Mouse (Mus musculus) stomach, embryonic 14.5 days (tissue): ENCODE measurements at regions not wholly inside any gene's neighbourhood (a gene's known extent, or its start where the extent isn't known, plus 50 kb on each side); places are given as distances from the start of the nearest gene placed in this dataset.

ENCODE experiments used
- ATAC-seq: fragments of 200-750 bp; cut with Nextera tagmentation; 2 replicates; pipeline ENCODE4 v1.8.0; 2017; ENCODE audit warnings: low read depth, moderate TSS enrichment; ENCODE audit not compliant: insufficient number of reproducible peaks, insufficient read depth, low FRiP score
- H3K27ac ChIP-seq: fragments of 300-500 bp; sonication (generic); 2 replicates; pipeline ENCODE4 v1.5.1; 2014; ENCODE audit warnings: mild to moderate bottlenecking, low read length, moderate library complexity, mixed read lengths
- H3K27me3 ChIP-seq: fragments of 300-500 bp; sonication (generic); 2 replicates; pipeline ENCODE4 v1.6.1; 2014; ENCODE audit warnings: low read length, control low read depth, mixed read lengths; ENCODE audit not compliant: control insufficient read depth, insufficient read depth
- H3K36me3 ChIP-seq: fragments of 300-500 bp; sonication (generic); 2 replicates; pipeline ENCODE4 v1.6.1; 2014; ENCODE audit warnings: mild to moderate bottlenecking, control low read depth, low read length, moderate library complexity, mixed read lengths; ENCODE audit not compliant: control insufficient read depth, insufficient read depth
- H3K4me1 ChIP-seq: fragments of 300-500 bp; sonication (generic); 2 replicates; pipeline ENCODE4 v1.6.1; 2014; ENCODE audit warnings: low read length, control low read depth, mixed read lengths; ENCODE audit not compliant: control insufficient read depth, insufficient read depth
- H3K4me2 ChIP-seq: fragments of 300-500 bp; sonication (generic); replicated peaks from 2 replicates; pipeline ENCODE4 v1.6.1; 2014; ENCODE audit warnings: low read depth, low read length, control low read depth
- H3K4me3 ChIP-seq: fragments of 300-500 bp; sonication (generic); 2 replicates; pipeline ENCODE4 v1.5.1; 2014; ENCODE audit warnings: low read depth, low read length, control low read depth
- H3K9ac ChIP-seq: fragments of 300-500 bp; sonication (generic); replicated peaks from 2 replicates; pipeline ENCODE4 v1.6.1; 2014; ENCODE audit warnings: low read depth, mild to moderate bottlenecking, control low read depth, low read length, moderate library complexity, mixed read lengths
- H3K9me3 ChIP-seq: fragments of 300-500 bp; sonication (generic); 2 replicates; pipeline ENCODE4 v1.6.1; 2016; ENCODE audit warnings: low read depth, low read length, control low read depth; ENCODE audit not compliant: control insufficient read depth
- WGBS: fragments of 180-500 bp; shearing (Covaris S2); extraction: QIAGEN DNeasy Blood & Tissue Kit; methylation state at CpG from one replicate; pipeline ENCODE4 v1.1.7; 2014; 5-methylcytosine and 5-hydroxymethylcytosine counted together

- Histone ChIP-seq H3K9me3 (no peaks in the 10 kb centered on the region), H3K4me1 (peaks cover 36% of the 10 kb centered on the region), H3K36me3 (no peaks in the 10 kb centered on the region), H3K4me3 (no peak overlapping the region), H3K27me3 (no peaks in the 10 kb centered on the region), H3K9ac (no peak overlapping the region), H3K4me2 (no peak overlapping the region), H3K27ac (peak overlapping the region; percentile 89)
- WGBS, result 30% methylated on average over 3 of the region's 3 CpGs
- no peak for ATAC-seq
These were observed 104.0 kb upstream of the Pmepa1 start for GRCm38 (mm10) chr2:173380341-173380761.

GRCm38 (mm10) chr2:173382176-173382813 lies 106.0 kb upstream of the Pmepa1 start:
- WGBS, result 14% methylated on average over 7 of the region's 7 CpGs
- peak; percentile 50; the same call in 1 of the 2 replicates for ATAC-seq
- Histone ChIP-seq H3K36me3 (no peaks in the 10 kb centered on the region), H3K9me3 (no peaks in the 10 kb centered on the region), H3K4me3 (no peak overlapping the region), H3K27ac (peak overlapping the region; percentile 56; the same call in 1 of the 2 replicates), H3K9ac (no peak overlapping the region), H3K4me2 (no peak overlapping the region), H3K4me1 (peaks cover 33% of the 10 kb centered on the region), H3K27me3 (no peaks in the 10 kb centered on the region)

GRCm38 (mm10) chr2:173384935-173385586 lies 108.7 kb upstream of the Pmepa1 start:
- Histone ChIP-seq H3K36me3 (no peaks in the 10 kb centered on the region), H3K27me3 (no peaks in the 10 kb centered on the region), H3K4me2 (no peak overlapping the region), H3K4me3 (no peak overlapping the region), H3K4me1 (peaks cover 16% of the 10 kb centered on the region), H3K9me3 (no peaks in the 10 kb centered on the region), H3K27ac (no peak overlapping the region), H3K9ac (no peak overlapping the region)
- 78% methylated on average over 8 of the region's 8 CpGs for WGBS
- ATAC-seq, result no peak

- H3K4me3 ChIP-seq, result no peak overlapping the region
- H3K36me3 ChIP-seq, result no peaks in the 10 kb centered on the region
- no peak for ATAC-seq
- H3K9me3 ChIP-seq, result no peaks in the 10 kb centered on the region; the same call in 1 of the 2 replicates
- H3K4me2 ChIP-seq, result no peak overlapping the region
- WGBS, result 43% methylated on average over 9 of the region's 9 CpGs
- H3K9ac ChIP-seq, result no peak overlapping the region
- no peaks in the 10 kb centered on the region for H3K27me3 ChIP-seq
- peaks cover 15% of the 10 kb centered on the region for H3K4me1 ChIP-seq
- no peak overlapping the region for H3K27ac ChIP-seq
These were observed 109.4 kb upstream of the Pmepa1 start for GRCm38 (mm10) chr2:173385722-173386141.

GRCm38 (mm10) chr2:173388140-173388539 lies 111.8 kb upstream of the Pmepa1 start:
- H3K4me3 ChIP-seq, result no peak overlapping the region
- H3K4me2 ChIP-seq, result no peak overlapping the region
- H3K4me1 ChIP-seq, result peaks cover 3% of the 10 kb centered on the region; the same call in 1 of the 2 replicates
- no peak overlapping the region for H3K9ac ChIP-seq
- no peaks in the 10 kb centered on the region for H3K36me3 ChIP-seq
- peaks cover 5% of the 10 kb centered on the region; the same call in 1 of the 2 replicates for H3K9me3 ChIP-seq
- H3K27me3 ChIP-seq, result no peaks in the 10 kb centered on the region
- 77% methylated on average over 4 of the region's 4 CpGs for WGBS
- no peak overlapping the region for H3K27ac ChIP-seq
- no peak for ATAC-seq

- Histone ChIP-seq H3K4me1 (peaks cover 5% of the 10 kb centered on the region), H3K27ac (no peak overlapping the region), H3K36me3 (no peaks in the 10 kb centered on the region), H3K9me3 (peaks cover 5% of the 10 kb centered on the region; the same call in 1 of the 2 replicates), H3K4me2 (no peak overlapping the region), H3K27me3 (no peaks in the 10 kb centered on the region), H3K9ac (no peak overlapping the region), H3K4me3 (no peak overlapping the region)
- 71% methylated on average over 14 of the region's 14 CpGs for WGBS
- ATAC-seq, result no peak
These were observed 116.4 kb upstream of the Pmepa1 start for GRCm38 (mm10) chr2:173392557-173393323.

GRCm38 (mm10) chr2:173393324-173393592 lies 116.9 kb upstream of the Pmepa1 start:
- no peaks in the 10 kb centered on the region for H3K36me3 ChIP-seq
- WGBS, result 45% methylated on average over 2 of the region's 2 CpGs
- no peaks in the 10 kb centered on the region for H3K27me3 ChIP-seq
- no peak for ATAC-seq
- no peak overlapping the region for H3K9ac ChIP-seq
- H3K27ac ChIP-seq, result no peak overlapping the region
- no peak overlapping the region for H3K4me3 ChIP-seq
- peaks cover 5% of the 10 kb centered on the region for H3K4me1 ChIP-seq
- H3K9me3 ChIP-seq, result peaks cover 5% of the 10 kb centered on the region; the same call in 1 of the 2 replicates
- H3K4me2 ChIP-seq, result no peak overlapping the region

GRCm38 (mm10) chr2:173395526-173395925 lies 119.2 kb upstream of the Pmepa1 start:
- Histone ChIP-seq H3K9ac (no peak overlapping the region), H3K9me3 (peaks cover 5% of the 10 kb centered on the region; the same call in 1 of the 2 replicates), H3K4me2 (no peak overlapping the region), H3K27ac (peak overlapping the region; percentile 55; the same call in 1 of the 2 replicates), H3K27me3 (no peaks in the 10 kb centered on the region), H3K4me1 (peaks cover 5% of the 10 kb centered on the region), H3K36me3 (no peaks in the 10 kb centered on the region), H3K4me3 (no peak overlapping the region)
- ATAC-seq, result peak; percentile 68; the same call in 1 of the 2 replicates
- WGBS, result 13% methylated on average over 6 of the region's 6 CpGs
